Mouse (Mus musculus) hindbrain, embryonic 15.5 days (tissue): ENCODE measurements around the gene Ets1. TPM values are rescaled to one million over a fixed set of nuclear protein-coding genes. Genes with fewer than 3 reads are reported as not detected.

Experiments
- ATAC-seq: fragments of 200-750 bp; cut with Nextera tagmentation; 2 replicates; pipeline ENCODE4 v1.8.0; 2017; ENCODE audit warnings: low read depth, moderate number of reproducible peaks, moderate TSS enrichment; ENCODE audit not compliant: low FRiP score
- H3K27ac ChIP-seq: fragments of 300-500 bp; sonication (generic); replicated peaks from 2 replicates; pipeline ENCODE4 v1.5.1; 2015; ENCODE audit warnings: mild to moderate bottlenecking, inconsistent platforms
- H3K27me3 ChIP-seq: fragments of 300-500 bp; sonication (generic); 2 replicates; pipeline ENCODE4 v1.6.1; 2015; ENCODE audit warnings: control low read depth, inconsistent platforms
- H3K36me3 ChIP-seq: fragments of 300-500 bp; sonication (generic); 2 replicates; pipeline ENCODE4 v1.6.1; 2015; ENCODE audit warnings: control low read depth, inconsistent platforms
- H3K4me1 ChIP-seq: fragments of 300-500 bp; sonication (generic); replicated peaks from 2 replicates; pipeline ENCODE4 v1.6.1; 2015; ENCODE audit warnings: control low read depth, inconsistent platforms
- H3K4me2 ChIP-seq: fragments of 300-500 bp; sonication (generic); 2 replicates; pipeline ENCODE4 v1.6.1; 2015; ENCODE audit warnings: moderate library complexity, mild to moderate bottlenecking, inconsistent platforms
- H3K4me3 ChIP-seq: fragments of 300-500 bp; sonication (generic); 2 replicates; pipeline ENCODE4 v1.5.1; 2015; ENCODE audit warnings: mild to moderate bottlenecking, inconsistent platforms
- H3K9ac ChIP-seq: fragments of 300-500 bp; sonication (generic); 2 replicates; pipeline ENCODE4 v1.6.1; 2015; ENCODE audit warnings: inconsistent platforms
- H3K9me3 ChIP-seq: fragments of 300-500 bp; sonication (generic); 2 replicates; pipeline ENCODE4 v1.6.1; 2016; ENCODE audit warnings: control low read depth, inconsistent platforms
- WGBS: fragments of 180-500 bp; shearing (Covaris S2); methylation state at CpG from one replicate; pipeline ENCODE4 v1.1.7; 2015; 5-methylcytosine and 5-hydroxymethylcytosine counted together
- polyA plus RNA-seq: library from polyadenylated mRNA; unstranded; fragments of >200 nt; fragmentation: Nextera tagmentation; extraction: Ambion mirVana; gene quantifications from 2 replicates; pipeline ENCODE4 v1.2.1, GENCODE M21; 2015

The Ets1 gene
- polyA plus RNA-seq, 1 experiment from 2014 or later: 18.9 TPM

DNA sequence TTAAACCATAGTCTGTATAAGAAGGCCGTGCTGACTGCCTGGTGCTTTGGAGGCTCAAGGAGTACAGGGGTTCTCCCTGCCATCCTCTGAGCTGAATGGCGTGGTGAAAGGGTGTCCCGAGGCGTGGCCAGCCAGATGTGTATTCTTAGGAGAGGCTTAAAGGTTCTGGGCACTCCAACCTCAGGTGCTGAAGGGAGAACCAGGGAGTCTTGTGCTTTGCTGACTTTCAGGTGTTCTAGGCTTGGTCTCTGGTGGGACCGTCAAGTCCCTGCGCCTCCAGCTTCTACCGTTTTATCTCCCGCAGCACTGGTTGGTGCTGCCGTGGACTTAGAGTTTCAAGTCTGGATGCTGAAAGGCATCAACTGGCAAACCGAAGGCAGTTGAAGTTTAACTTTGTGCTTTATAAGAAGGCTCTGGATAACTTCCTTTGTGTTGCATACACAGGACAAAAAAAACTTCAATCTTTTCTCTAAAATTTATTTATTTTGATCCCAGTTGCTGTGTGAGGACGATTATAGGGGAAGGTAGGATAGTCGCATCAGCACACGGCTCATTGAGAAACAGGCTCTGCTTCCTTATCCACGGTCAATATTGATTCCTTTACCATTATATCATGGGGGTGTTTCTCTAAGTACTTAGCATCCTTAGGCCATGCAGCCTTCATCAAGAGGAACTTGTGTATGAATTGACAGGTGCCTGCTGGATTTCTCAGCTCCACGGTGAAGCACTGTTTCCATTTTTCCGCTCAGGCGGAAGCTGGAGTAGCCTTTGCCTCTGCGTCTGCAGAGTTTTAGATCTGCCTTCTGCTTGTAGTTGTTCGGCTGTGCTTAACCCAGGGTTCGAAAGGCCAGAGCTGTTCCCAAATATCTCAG lies 65.3 kb downstream of the Ets1 start:
- no peaks in the 10 kb centered on the region for H3K36me3 ChIP-seq
- H3K27ac ChIP-seq: no peak overlapping the region
- 0 out of 2 replicates have a peak overlapping the region, but pooled peaks have one; percentile 5 for H3K4me2 ChIP-seq
- peaks cover 40% of the 10 kb centered on the region for H3K27me3 ChIP-seq
- H3K9ac ChIP-seq: no peak overlapping the region
- 83% methylated on average over 20 of the region's 20 CpGs for WGBS
- H3K9me3 ChIP-seq: no peaks in the 10 kb centered on the region
- 0 out of 2 replicates have a peak, but pooled peaks cover under 1% of the 10 kb centered on the region for H3K4me1 ChIP-seq
- no peak for ATAC-seq
- H3K4me3 ChIP-seq: no peak overlapping the region

DNA sequence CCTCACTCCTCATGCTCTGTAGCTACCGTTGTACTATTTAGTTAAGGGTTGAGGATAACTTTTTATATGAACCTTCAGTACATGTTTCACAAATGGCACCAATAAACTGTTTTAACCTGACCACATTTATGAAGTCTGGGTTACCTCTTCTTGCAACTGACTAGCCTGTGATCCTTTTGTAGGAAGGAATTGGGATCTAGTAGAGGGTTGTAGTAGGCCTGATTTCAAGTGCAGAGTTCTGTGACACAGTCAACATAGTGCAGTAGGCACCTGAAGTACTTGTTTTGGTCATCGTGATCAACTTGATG lies 65.9 kb downstream of the Ets1 start:
- Histone ChIP-seq H3K4me1 (no peaks in the 10 kb centered on the region), H3K4me3 (no peak overlapping the region), H3K27ac (no peak overlapping the region), H3K36me3 (no peaks in the 10 kb centered on the region), H3K9me3 (no peaks in the 10 kb centered on the region), H3K4me2 (no peak overlapping the region), H3K9ac (no peak overlapping the region), H3K27me3 (peaks cover 36% of the 10 kb centered on the region)
- WGBS: 90% methylated on average over 2 of the region's 2 CpGs
- ATAC-seq: no peak

- no peaks in the 10 kb centered on the region for H3K36me3 ChIP-seq
- no peak overlapping the region for H3K4me2 ChIP-seq
- no peaks in the 10 kb centered on the region for H3K9me3 ChIP-seq
- no peaks in the 10 kb centered on the region for H3K4me1 ChIP-seq
- no peak overlapping the region for H3K27ac ChIP-seq
- no peak for ATAC-seq
- H3K4me3 ChIP-seq: no peak overlapping the region
- no peak overlapping the region for H3K9ac ChIP-seq
- 70% methylated on average over 4 of the region's 4 CpGs for WGBS
- peaks cover 27% of the 10 kb centered on the region for H3K27me3 ChIP-seq
Measured at GRCm38 (mm10) chr9:32702836-32703395, 66.9 kb downstream of the Ets1 start.

- no peaks in the 10 kb centered on the region for H3K36me3 ChIP-seq
- ATAC-seq: no peak
- H3K9me3 ChIP-seq: no peaks in the 10 kb centered on the region
- no peaks in the 10 kb centered on the region for H3K4me1 ChIP-seq
- no peak overlapping the region for H3K9ac ChIP-seq
- WGBS: 79% methylated on average over 7 of the region's 7 CpGs
- no peak overlapping the region for H3K27ac ChIP-seq
- no peak overlapping the region for H3K4me3 ChIP-seq
- H3K4me2 ChIP-seq: no peak overlapping the region
- peaks cover 19% of the 10 kb centered on the region for H3K27me3 ChIP-seq
Measured at GRCm38 (mm10) chr9:32703976-32704745, 68.1 kb downstream of the Ets1 start.

- Histone ChIP-seq H3K9me3 (no peaks in the 10 kb centered on the region), H3K36me3 (no peaks in the 10 kb centered on the region), H3K4me2 (no peak overlapping the region), H3K27ac (no peak overlapping the region), H3K27me3 (peaks cover 10% of the 10 kb centered on the region; the same call in 1 of the 2 replicates), H3K4me3 (no peak overlapping the region), H3K4me1 (no peaks in the 10 kb centered on the region), H3K9ac (no peak overlapping the region)
- 80% methylated on average over 9 of the region's 9 CpGs for WGBS
- no peak for ATAC-seq
Measured at GRCm38 (mm10) chr9:32705827-32706478, 69.9 kb downstream of the Ets1 start.

DNA sequence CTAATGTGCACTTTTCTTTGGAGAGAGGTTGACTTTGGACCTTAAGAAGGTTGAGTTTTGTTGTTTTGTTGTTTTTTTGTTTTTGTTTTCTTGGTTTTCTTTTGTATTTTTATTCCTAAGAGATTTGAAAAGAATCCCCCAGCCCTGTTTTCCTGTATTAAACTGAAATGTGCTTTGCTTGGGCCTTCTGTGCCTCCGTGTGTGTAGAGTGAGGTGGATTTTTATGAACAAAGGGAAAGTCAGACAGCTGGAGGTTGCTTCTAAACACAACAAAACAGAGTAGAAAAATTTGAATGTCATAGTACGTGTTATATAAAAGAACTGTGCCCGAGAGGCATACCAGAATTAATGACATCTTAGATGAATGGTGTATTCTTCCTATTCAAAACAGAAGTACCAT lies 71.4 kb downstream of the Ets1 start:
- no peaks in the 10 kb centered on the region for H3K36me3 ChIP-seq
- no peak overlapping the region for H3K9ac ChIP-seq
- no peaks in the 10 kb centered on the region for H3K4me1 ChIP-seq
- 56% methylated on average over 3 of the region's 3 CpGs for WGBS
- no peak overlapping the region for H3K4me2 ChIP-seq
- no peak for ATAC-seq
- H3K27me3 ChIP-seq: peaks cover 10% of the 10 kb centered on the region; the same call in 1 of the 2 replicates
- H3K9me3 ChIP-seq: no peaks in the 10 kb centered on the region
- H3K4me3 ChIP-seq: no peak overlapping the region
- H3K27ac ChIP-seq: no peak overlapping the region

DNA sequence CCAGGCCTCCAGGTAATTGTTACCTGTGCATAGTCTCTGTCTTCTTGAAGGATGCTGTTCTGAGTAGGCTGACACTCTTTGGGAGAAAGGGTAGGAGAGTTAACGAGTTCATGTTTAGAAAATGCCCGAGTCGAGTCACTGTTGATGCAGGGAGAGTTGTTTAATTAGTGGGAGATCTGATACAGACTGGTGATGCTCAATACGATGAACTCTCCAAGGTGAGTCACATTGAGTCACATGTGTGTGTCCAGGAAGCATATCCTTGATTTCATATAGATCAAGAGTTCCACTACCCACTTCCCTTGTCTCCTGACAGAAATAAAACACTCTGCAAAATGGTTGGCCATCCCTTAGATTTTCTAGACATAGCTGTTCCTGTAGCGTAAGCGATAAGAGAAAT lies 72.5 kb downstream of the Ets1 start:
- no peaks in the 10 kb centered on the region for H3K4me1 ChIP-seq
- H3K4me3 ChIP-seq: no peak overlapping the region
- no peak overlapping the region for H3K4me2 ChIP-seq
- no peaks in the 10 kb centered on the region for H3K9me3 ChIP-seq
- peaks cover 10% of the 10 kb centered on the region; the same call in 1 of the 2 replicates for H3K27me3 ChIP-seq
- ATAC-seq: no peak
- no peaks in the 10 kb centered on the region for H3K36me3 ChIP-seq
- H3K27ac ChIP-seq: no peak overlapping the region
- no peak overlapping the region for H3K9ac ChIP-seq
- WGBS: 88% methylated on average over 6 of the region's 6 CpGs

- no peak overlapping the region for H3K4me2 ChIP-seq
- H3K4me1 ChIP-seq: no peaks in the 10 kb centered on the region
- H3K4me3 ChIP-seq: no peak overlapping the region
- H3K9ac ChIP-seq: no peak overlapping the region
- no peak for ATAC-seq
- H3K36me3 ChIP-seq: no peaks in the 10 kb centered on the region
- no peaks in the 10 kb centered on the region for H3K9me3 ChIP-seq
- no peak overlapping the region for H3K27ac ChIP-seq
- peaks cover 9% of the 10 kb centered on the region; the same call in 1 of the 2 replicates for H3K27me3 ChIP-seq
- 30% methylated on average over 5 of the region's 5 CpGs for WGBS
Measured at GRCm38 (mm10) chr9:32709359-32709758, 73.3 kb downstream of the Ets1 start.

GRCm38 (mm10) chr9:32709764-32710734 lies 74.0 kb downstream of the Ets1 start:
- no peak overlapping the region for H3K27ac ChIP-seq
- no peaks in the 10 kb centered on the region for H3K4me1 ChIP-seq
- no peaks in the 10 kb centered on the region for H3K9me3 ChIP-seq
- H3K9ac ChIP-seq: no peak overlapping the region
- no peak overlapping the region for H3K4me3 ChIP-seq
- WGBS: 83% methylated on average over 17 of the region's 17 CpGs
- no peak overlapping the region for H3K4me2 ChIP-seq
- H3K36me3 ChIP-seq: no peaks in the 10 kb centered on the region
- no peak for ATAC-seq
- H3K27me3 ChIP-seq: peaks cover 8% of the 10 kb centered on the region; the same call in 1 of the 2 replicates

DNA sequence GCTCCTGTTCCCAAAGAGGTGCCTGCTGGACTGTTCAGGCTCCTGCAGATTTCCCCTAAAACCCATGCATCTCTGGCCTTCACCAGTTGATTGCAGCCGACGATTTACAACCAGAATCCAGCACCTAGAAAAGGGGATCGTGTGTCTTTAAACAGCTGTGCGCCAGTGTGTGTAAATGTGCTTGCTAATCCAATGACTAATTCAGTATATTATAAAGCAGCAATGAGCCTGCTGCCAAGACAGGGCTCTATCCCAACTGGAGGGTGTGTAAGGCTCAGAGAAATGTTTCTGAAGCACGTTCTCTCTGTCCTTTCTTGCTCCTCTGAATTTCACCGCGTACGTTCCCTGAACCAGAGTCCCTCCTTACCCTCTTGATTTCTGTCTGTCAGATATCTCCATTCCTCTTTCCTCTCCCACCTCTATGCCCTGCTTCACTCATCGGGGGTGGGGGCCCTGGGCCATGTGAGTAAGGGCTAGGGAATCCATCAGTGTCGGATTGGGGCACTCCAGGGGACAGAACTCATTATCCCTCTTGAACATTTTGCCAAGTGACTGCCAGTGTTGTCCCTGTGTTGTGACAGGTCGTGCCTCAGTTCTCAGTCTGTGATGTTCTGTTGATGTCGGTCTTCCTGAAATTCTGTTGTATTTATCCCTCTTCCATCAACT lies 75.1 kb downstream of the Ets1 start:
- no peaks in the 10 kb centered on the region for H3K9me3 ChIP-seq
- H3K27ac ChIP-seq: no peak overlapping the region
- H3K9ac ChIP-seq: no peak overlapping the region
- H3K36me3 ChIP-seq: no peaks in the 10 kb centered on the region
- no peak overlapping the region for H3K4me2 ChIP-seq
- H3K27me3 ChIP-seq: peaks cover 2% of the 10 kb centered on the region; the same call in 1 of the 2 replicates
- peaks cover 6% of the 10 kb centered on the region for H3K4me1 ChIP-seq
- ATAC-seq: no peak
- no peak overlapping the region for H3K4me3 ChIP-seq
- 85% methylated on average over 12 of the region's 12 CpGs for WGBS
